Mouse (Mus musculus) intestine, embryonic 15.5 days (tissue): ENCODE results near the gene Pcsk1. TPM values are rescaled to one million over a fixed set of nuclear protein-coding genes. Genes with fewer than 3 reads are reported as not detected.

ENCODE experiments used
- ATAC-seq: fragments of 200-750 bp; cut with Nextera tagmentation; 2 replicates; pipeline ENCODE4 v1.8.0; 2017; ENCODE audit warnings: moderate TSS enrichment, moderate library complexity
- H3K27ac ChIP-seq: fragments of 300-500 bp; sonication (generic); 2 replicates; pipeline ENCODE4 v1.5.1; 2015; ENCODE audit warnings: mild to moderate bottlenecking, inconsistent platforms
- H3K27me3 ChIP-seq: fragments of 300-500 bp; sonication (generic); replicated peaks from 2 replicates; pipeline ENCODE4 v1.6.1; 2015; ENCODE audit warnings: inconsistent platforms
- H3K36me3 ChIP-seq: fragments of 300-500 bp; sonication (generic); 2 replicates; pipeline ENCODE4 v1.6.1; 2015; ENCODE audit warnings: inconsistent platforms
- H3K4me1 ChIP-seq: fragments of 300-500 bp; sonication (generic); replicated peaks from 2 replicates; pipeline ENCODE4 v1.6.1; 2015; ENCODE audit warnings: inconsistent platforms
- H3K4me2 ChIP-seq: fragments of 300-500 bp; sonication (generic); replicated peaks from 2 replicates; pipeline ENCODE4 v1.6.1; 2015; ENCODE audit warnings: mild to moderate bottlenecking, inconsistent platforms
- H3K4me3 ChIP-seq: fragments of 300-500 bp; sonication (generic); replicated peaks from 2 replicates; pipeline ENCODE4 v1.5.1; 2015; ENCODE audit warnings: inconsistent platforms
- H3K9ac ChIP-seq: fragments of 300-500 bp; sonication (generic); 2 replicates; pipeline ENCODE4 v1.6.1; 2015; ENCODE audit warnings: inconsistent platforms
- H3K9me3 ChIP-seq: fragments of 300-500 bp; sonication (generic); 2 replicates; pipeline ENCODE4 v1.6.1; 2016; ENCODE audit warnings: inconsistent platforms
- WGBS: fragments of 180-500 bp; shearing (Covaris S2); methylation state at CpG from one replicate; pipeline ENCODE4 v1.1.7; 2015; 5-methylcytosine and 5-hydroxymethylcytosine counted together
- polyA plus RNA-seq: library from polyadenylated mRNA; unstranded; fragments of >200 nt; fragmentation: Nextera tagmentation; extraction: Ambion mirVana; gene quantifications from 2 replicates; pipeline ENCODE4 v1.2.1, GENCODE M21; 2015

The Pcsk1 gene
- 3.5 TPM in 2 replicates for polyA plus RNA-seq

- Histone ChIP-seq H3K4me2 (peak within 1 kb of the TSS; percentile 53), H3K27ac (no peak within 1 kb of the TSS), H3K36me3 (no peaks in the 10 kb centered on the region), H3K27me3 (peaks cover 19% of the 10 kb centered on the region; the same call in 1 of the 2 replicates), H3K4me1 (no peaks in the 10 kb centered on the region), H3K9ac (no peak within 1 kb of the TSS), H3K4me3 (peak within 1 kb of the TSS; percentile 27), H3K9me3 (no peaks in the 10 kb centered on the region)
- WGBS, result 1% methylated on average over 28 of the region's 28 CpGs
- ATAC-seq, result 0 out of 2 replicates have a peak, but pooled peaks have one; percentile 51
Measured at GRCm38 (mm10) chr13:75089721-75090410, at the start of gene Pcsk1. TSS of gene Pcsk1 (plus strand) at chr13:75089826.

DNA sequence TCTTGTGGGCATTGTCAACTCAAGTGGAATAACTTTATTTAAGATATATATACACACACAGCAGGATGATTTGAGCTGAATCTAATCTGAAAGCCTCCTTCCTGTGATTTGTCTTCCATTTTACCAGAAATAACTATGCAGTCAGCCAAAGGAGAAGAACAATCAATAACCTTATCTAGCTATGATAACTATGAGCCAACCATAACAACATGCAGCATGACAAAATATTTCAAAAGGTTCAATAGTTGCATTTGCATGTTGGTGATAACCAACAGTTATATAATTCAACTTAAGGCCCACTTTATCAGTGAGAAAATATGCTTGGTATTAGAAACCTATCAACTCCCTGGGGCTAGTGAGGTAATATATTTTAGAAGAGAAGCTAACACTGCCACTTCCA is 30.8 kb upstream of the Pcsk1 start:
- H3K4me1 ChIP-seq, result no peaks in the 10 kb centered on the region
- H3K9me3 ChIP-seq, result no peaks in the 10 kb centered on the region
- no peak overlapping the region for H3K27ac ChIP-seq
- ATAC-seq, result no peak
- no peaks in the 10 kb centered on the region for H3K36me3 ChIP-seq
- no peak overlapping the region for H3K4me2 ChIP-seq
- no peak overlapping the region for H3K9ac ChIP-seq
- H3K4me3 ChIP-seq, result no peak overlapping the region
- no peaks in the 10 kb centered on the region for H3K27me3 ChIP-seq

GRCm38 (mm10) chr13:75063947-75064346 is 25.7 kb upstream of the Pcsk1 start:
- H3K9ac ChIP-seq, result no peak overlapping the region
- no peak overlapping the region for H3K4me2 ChIP-seq
- no peak overlapping the region for H3K27ac ChIP-seq
- H3K9me3 ChIP-seq, result no peaks in the 10 kb centered on the region
- H3K4me1 ChIP-seq, result no peaks in the 10 kb centered on the region
- 73% methylated on average over 3 of the region's 3 CpGs for WGBS
- no peak; the same call in 1 of the 2 replicates for ATAC-seq
- H3K27me3 ChIP-seq, result no peaks in the 10 kb centered on the region
- no peaks in the 10 kb centered on the region for H3K36me3 ChIP-seq
- H3K4me3 ChIP-seq, result no peak overlapping the region

GRCm38 (mm10) chr13:75088597-75088996 is 1.0 kb upstream of the Pcsk1 start:
- Histone ChIP-seq H3K27ac (no peak overlapping the region), H3K4me3 (no peak overlapping the region), H3K36me3 (no peaks in the 10 kb centered on the region), H3K9ac (no peak overlapping the region), H3K4me2 (no peak overlapping the region), H3K27me3 (peaks cover 19% of the 10 kb centered on the region; the same call in 1 of the 2 replicates), H3K4me1 (no peaks in the 10 kb centered on the region), H3K9me3 (no peaks in the 10 kb centered on the region)
- 22% methylated on average over 6 of the region's 6 CpGs for WGBS
- ATAC-seq, result no peak

- H3K27me3 ChIP-seq, result peaks cover 19% of the 10 kb centered on the region; the same call in 1 of the 2 replicates
- H3K9ac ChIP-seq, result no peak overlapping the region
- H3K4me3 ChIP-seq, result peak overlapping the region; percentile 27
- H3K4me1 ChIP-seq, result no peaks in the 10 kb centered on the region
- no peak overlapping the region for H3K27ac ChIP-seq
- H3K9me3 ChIP-seq, result no peaks in the 10 kb centered on the region
- WGBS, result 1% methylated on average over 12 of the region's 12 CpGs
- H3K4me2 ChIP-seq, result peak overlapping the region; percentile 53
- peak; percentile 65 for ATAC-seq
- no peaks in the 10 kb centered on the region for H3K36me3 ChIP-seq
Measured at GRCm38 (mm10) chr13:75090411-75090779, 769 bp downstream of the Pcsk1 start.

GRCm38 (mm10) chr13:75091071-75091470 is 1.4 kb downstream of the Pcsk1 start:
- Histone ChIP-seq H3K9ac (no peak overlapping the region), H3K27ac (no peak overlapping the region), H3K36me3 (no peaks in the 10 kb centered on the region), H3K9me3 (no peaks in the 10 kb centered on the region), H3K27me3 (peaks cover 19% of the 10 kb centered on the region; the same call in 1 of the 2 replicates), H3K4me3 (no peak overlapping the region), H3K4me1 (no peaks in the 10 kb centered on the region), H3K4me2 (0 out of 2 replicates have a peak overlapping the region, but pooled peaks have one; percentile 53)
- WGBS, result 73% methylated on average over 5 of the region's 5 CpGs
- ATAC-seq, result no peak

DNA sequence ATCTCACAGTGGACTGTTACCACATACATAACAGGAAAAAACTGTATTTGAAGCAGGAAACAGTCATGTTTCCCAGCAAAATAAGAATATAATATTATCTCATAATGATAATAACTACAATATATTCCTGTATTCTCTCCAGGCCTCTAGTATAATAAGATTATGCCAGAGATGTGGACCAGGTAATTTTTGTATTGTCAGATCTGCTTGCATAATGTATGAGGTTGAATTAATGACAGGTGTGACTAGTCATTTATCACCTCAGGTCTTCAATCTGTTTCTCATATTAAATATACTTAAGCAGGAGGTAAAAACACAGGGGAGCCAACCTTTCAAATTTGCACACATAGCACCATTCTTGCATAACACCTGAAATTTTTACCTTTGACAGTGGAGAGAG is 5.9 kb downstream of the Pcsk1 start:
- H3K27ac ChIP-seq, result no peak overlapping the region
- H3K4me2 ChIP-seq, result no peak overlapping the region
- 0 out of 2 replicates have a peak, but pooled peaks cover 6% of the 10 kb centered on the region for H3K27me3 ChIP-seq
- no peaks in the 10 kb centered on the region for H3K36me3 ChIP-seq
- no peak overlapping the region for H3K9ac ChIP-seq
- H3K4me1 ChIP-seq, result no peaks in the 10 kb centered on the region
- no peaks in the 10 kb centered on the region for H3K9me3 ChIP-seq
- no peak overlapping the region for H3K4me3 ChIP-seq
- no peak for ATAC-seq

DNA sequence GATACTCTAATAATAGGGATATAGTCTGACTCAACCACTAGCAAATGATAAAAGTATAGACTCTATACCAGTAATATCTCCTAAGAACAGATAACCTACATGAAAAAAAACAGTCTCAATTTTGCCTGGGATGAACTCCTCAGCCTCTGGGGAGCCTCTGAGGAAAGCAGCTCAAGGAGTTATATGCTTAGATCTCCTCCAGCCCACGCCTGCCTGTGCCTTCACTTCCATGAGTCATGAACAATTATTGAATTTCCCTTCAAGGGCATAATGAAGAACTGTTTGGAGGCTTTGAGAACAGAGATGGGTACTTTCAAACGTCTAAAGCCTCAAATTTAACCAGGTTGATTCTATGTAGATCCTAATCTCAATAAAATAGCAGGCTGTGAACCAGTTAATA is 23.5 kb downstream of the Pcsk1 start:
- no peak overlapping the region for H3K27ac ChIP-seq
- no peak for ATAC-seq
- H3K27me3 ChIP-seq, result no peaks in the 10 kb centered on the region
- 51% methylated on average over 2 of the region's 2 CpGs for whole genome bisulfite sequencing
- H3K9me3 ChIP-seq, result no peaks in the 10 kb centered on the region
- no peak overlapping the region for H3K4me2 ChIP-seq
- no peaks in the 10 kb centered on the region for H3K36me3 ChIP-seq
- H3K9ac ChIP-seq, result no peak overlapping the region
- H3K4me1 ChIP-seq, result no peaks in the 10 kb centered on the region
- no peak overlapping the region for H3K4me3 ChIP-seq

- Histone ChIP-seq H3K27ac (no peak overlapping the region), H3K9me3 (no peaks in the 10 kb centered on the region), H3K4me2 (no peak overlapping the region), H3K4me3 (no peak overlapping the region), H3K9ac (no peak overlapping the region), H3K4me1 (no peaks in the 10 kb centered on the region), H3K36me3 (no peaks in the 10 kb centered on the region), H3K27me3 (no peaks in the 10 kb centered on the region)
- WGBS, result 82% methylated on average over 2 of the region's 2 CpGs
- ATAC-seq, result no peak
Measured at GRCm38 (mm10) chr13:75114007-75114424, 24.4 kb downstream of the Pcsk1 start.

GRCm38 (mm10) chr13:75114838-75115237 is 25.2 kb downstream of the Pcsk1 start:
- no peaks in the 10 kb centered on the region for H3K9me3 ChIP-seq
- H3K9ac ChIP-seq, result no peak overlapping the region
- no peak overlapping the region for H3K4me3 ChIP-seq
- H3K36me3 ChIP-seq, result no peaks in the 10 kb centered on the region
- H3K27me3 ChIP-seq, result no peaks in the 10 kb centered on the region
- H3K4me2 ChIP-seq, result no peak overlapping the region
- ATAC-seq, result no peak
- WGBS, result 79% methylated on average over 1 of the region's 1 CpGs
- H3K27ac ChIP-seq, result no peak overlapping the region
- H3K4me1 ChIP-seq, result no peaks in the 10 kb centered on the region

GRCm38 (mm10) chr13:75135833-75136232 is 46.2 kb downstream of the Pcsk1 start:
- H3K36me3 ChIP-seq, result no peaks in the 10 kb centered on the region
- H3K27me3 ChIP-seq, result no peaks in the 10 kb centered on the region
- no peak overlapping the region for H3K4me3 ChIP-seq
- H3K9ac ChIP-seq, result no peak overlapping the region
- no peaks in the 10 kb centered on the region for H3K9me3 ChIP-seq
- H3K27ac ChIP-seq, result no peak overlapping the region
- no peaks in the 10 kb centered on the region for H3K4me1 ChIP-seq
- H3K4me2 ChIP-seq, result no peak overlapping the region
- ATAC-seq, result no peak

GRCm38 (mm10) chr13:75160661-75161060 is 71.0 kb downstream of the Pcsk1 start:
- 29% methylated on average over 1 of the region's 1 CpGs for whole genome bisulfite sequencing
- H3K36me3 ChIP-seq, result no peaks in the 10 kb centered on the region
- H3K4me1 ChIP-seq, result no peaks in the 10 kb centered on the region
- no peaks in the 10 kb centered on the region for H3K27me3 ChIP-seq
- H3K9me3 ChIP-seq, result no peaks in the 10 kb centered on the region
- no peak overlapping the region for H3K27ac ChIP-seq
- H3K4me3 ChIP-seq, result no peak overlapping the region
- no peak overlapping the region for H3K4me2 ChIP-seq
- no peak for ATAC-seq
- H3K9ac ChIP-seq, result no peak overlapping the region

DNA sequence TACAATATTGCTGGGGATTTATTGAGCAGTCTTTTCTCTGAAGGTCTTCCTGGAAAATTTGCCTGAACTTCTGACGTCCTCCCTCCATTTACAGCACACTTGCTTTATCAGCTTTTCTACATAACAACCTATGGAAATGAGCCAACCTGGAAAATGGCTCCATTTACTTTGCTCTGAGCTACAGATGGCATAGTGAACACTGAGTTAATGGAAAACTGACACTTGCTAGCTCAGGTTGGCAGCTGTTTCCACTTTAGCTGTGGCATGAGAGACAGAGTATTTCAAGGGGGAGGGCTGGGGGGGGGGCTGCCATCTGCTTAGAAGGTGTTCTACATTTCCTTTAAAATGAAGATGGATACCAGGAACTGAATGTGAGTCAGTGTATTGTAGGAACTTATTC is 73.8 kb downstream of the Pcsk1 start:
- H3K4me1 ChIP-seq, result no peaks in the 10 kb centered on the region
- no peaks in the 10 kb centered on the region for H3K9me3 ChIP-seq
- ATAC-seq, result peak; percentile 34; the same call in 1 of the 2 replicates
- no peak overlapping the region for H3K27ac ChIP-seq
- no peaks in the 10 kb centered on the region for H3K27me3 ChIP-seq
- no peak overlapping the region for H3K4me3 ChIP-seq
- no peaks in the 10 kb centered on the region for H3K36me3 ChIP-seq
- no peak overlapping the region for H3K9ac ChIP-seq
- WGBS, result 32% methylated on average over 1 of the region's 1 CpGs
- H3K4me2 ChIP-seq, result no peak overlapping the region
